Mouse (Mus musculus) cerebellum, adult 2 months (tissue): ENCODE measurements at regions not wholly inside any gene's neighbourhood (a gene's known extent, or its start where the extent isn't known, plus 50 kb on each side); places are given as distances from the start of the nearest gene placed in this dataset.

Experiments
- CTCF ChIP-seq: fragments of 200-500 bp; IDR thresholded peaks from 2 replicates; pipeline ENCODE4 v1.5.1; 2011; ENCODE audit warnings: low read depth, mild to moderate bottlenecking, control low read depth, low read length, moderate library complexity, borderline replicate concordance; ENCODE audit not compliant: insufficient read depth
- POLR2A ChIP-seq: fragments of 200-500 bp; IDR thresholded peaks from 2 replicates; pipeline ENCODE4 v1.6.1; 2011; ENCODE audit warnings: low read length, control low read depth, borderline replicate concordance; ENCODE audit not compliant: insufficient read depth

GRCm38 (mm10) chr19:56655330-56655729 is 66.7 kb upstream of the Adrb1 start:
- TF ChIP-seq CTCF = no peak
- TF ChIP-seq POLR2A = no peak
